Mouse (Mus musculus): ENCODE measurements around the gene Nrcam.
A peak's percentile ranks its signal among the peaks of the same experiment; 100 is the strongest.

Gene Nrcam

GRCm38 (mm10) chr12:44524621-44525565 lies 196.2 kb downstream of the Nrcam start:
- no peak for DNase-seq

- DNase-seq: no peak
Observed at GRCm38 (mm10) chr12:44528391-44529016, 199.8 kb downstream of the Nrcam start.

- no peak for DNase-seq
Observed at GRCm38 (mm10) chr12:44532337-44533113, 203.8 kb downstream of the Nrcam start.

GRCm38 (mm10) chr12:44534100-44534633 lies 205.5 kb downstream of the Nrcam start:
- no peak for DNase-seq

GRCm38 (mm10) chr12:44535623-44536022 lies 206.9 kb downstream of the Nrcam start:
- DNase-seq: no peak

GRCm38 (mm10) chr12:44547721-44548369 lies 219.2 kb downstream of the Nrcam start:
- DNase-seq: peak; percentile 85

GRCm38 (mm10) chr12:44548465-44548864 lies 219.8 kb downstream of the Nrcam start:
- no peak for DNase-seq

- DNase-seq: no peak
Observed at GRCm38 (mm10) chr12:44551614-44552013, 222.9 kb downstream of the Nrcam start.

GRCm38 (mm10) chr12:44554051-44554450 lies 225.4 kb downstream of the Nrcam start:
- DNase-seq: no peak

- no peak for DNase-seq
Observed at GRCm38 (mm10) chr12:44554808-44555207, 226.1 kb downstream of the Nrcam start.

- no peak for DNase-seq
Observed at GRCm38 (mm10) chr12:44560002-44560401, 231.3 kb downstream of the Nrcam start.

- DNase-seq: peak; percentile 21
Observed at GRCm38 (mm10) chr12:44570070-44570469, 241.4 kb downstream of the Nrcam start.

GRCm38 (mm10) chr12:44572664-44573063 lies 244.0 kb downstream of the Nrcam start:
- no peak for DNase-seq

- no peak for DNase-seq
Observed at GRCm38 (mm10) chr12:44574167-44574566, 245.5 kb downstream of the Nrcam start.

- DNase-seq: peak; percentile 84
Observed at GRCm38 (mm10) chr12:44601410-44602149, 272.9 kb downstream of the Nrcam start.

GRCm38 (mm10) chr12:44602269-44602957 lies 273.7 kb downstream of the Nrcam start:
- DNase-seq: no peak

GRCm38 (mm10) chr12:44602958-44603331 lies 274.3 kb downstream of the Nrcam start:
- no peak for DNase-seq

GRCm38 (mm10) chr12:44617001-44617421 lies 288.3 kb downstream of the Nrcam start:
- DNase-seq: no peak

GRCm38 (mm10) chr12:44617488-44617887 lies 288.8 kb downstream of the Nrcam start:
- no peak for DNase-seq

- no peak for DNase-seq
Observed at GRCm38 (mm10) chr12:44639341-44639921, 310.7 kb downstream of the Nrcam start.

- no peak for DNase-seq
Observed at GRCm38 (mm10) chr12:44640579-44640978, 311.9 kb downstream of the Nrcam start.

Measured in right cerebral cortex, postnatal 4 days (tissue).